ENCODE assay signal across 8 mouse cellular contexts in genomic region chr12:100899111-100899640, GRCm38 (mm10). TPM values are rescaled to one million over a fixed set of nuclear protein-coding genes. Genes with fewer than 3 reads are reported as not detected.
DNase-seq lines count a peak whose midpoint lies in the region; ATAC-seq and TF ChIP-seq lines count a peak whose summit lies in the region.

No protein-coding gene starts in this region.

- WGBS in heart, embryonic 14.5 days = 2% methylated on average over 29 of the region's 30 CpGs
- WGBS in heart, embryonic 15.5 days = under 1% methylated on average over 30 of the region's 30 CpGs
- under 1% methylated on average over 29 of the region's 30 CpGs for WGBS in limb, embryonic 15.5 days
- WGBS in neural tube, embryonic 14.5 days = under 1% methylated on average over 30 of the region's 30 CpGs

- DNase-seq in heart, adult 9 months (ENCODE audit: low spot score in 2 of 2) = no peak
- DNase-seq in cerebellum, adult 9-10 months = peak; percentile 85
- DNase-seq in yolk sac, embryonic 10.5 days (ENCODE audit: low spot score) = no peak

- peaks cover 2 to 15% of the 10 kb centered on the region in 2 experiments; a peak in 3 of 4 replicates for H3K4me1 ChIP-seq in heart, embryonic 14.5 days (ENCODE audit: control insufficient read depth in 2 of 2, insufficient read depth in 2 of 2, low read length in 2 of 2)
- H3K4me1 ChIP-seq in ES-Bruce4 (ENCODE audit: control insufficient read depth, insufficient read depth, low read length) = peaks cover 1% of the 10 kb centered on the region
- peaks cover 14% of the 10 kb centered on the region for H3K4me1 ChIP-seq in heart, embryonic 15.5 days (replicated peaks)
- peaks cover 20% of the 10 kb centered on the region for H3K4me1 ChIP-seq in limb, embryonic 15.5 days
- peaks cover 6% of the 10 kb centered on the region; the same call in 1 of the 2 replicates for H3K4me1 ChIP-seq in neural tube, embryonic 14.5 days (ENCODE audit: control insufficient read depth, insufficient read depth, low read length)

- peak overlapping the region; percentile 75 for H3K4me2 ChIP-seq in heart, embryonic 14.5 days (ENCODE audit: low read length)
- peak overlapping the region; percentile 76 for H3K4me2 ChIP-seq in heart, embryonic 15.5 days
- peak overlapping the region; percentile 59 for H3K4me2 ChIP-seq in limb, embryonic 15.5 days
- peak overlapping the region; percentile 61 for H3K4me2 ChIP-seq in neural tube, embryonic 14.5 days (ENCODE audit: low read depth, low read length)

- no peak for TF ChIP-seq CTCF in ES-Bruce4 (IDR thresholded peaks at IDR 0.05; ENCODE audit: low read depth, low read length)

- no peak overlapping the region for H3K27ac ChIP-seq in heart, embryonic 14.5 days (replicated peaks in 1 of 2; ENCODE audit: control insufficient read depth in 1 of 2, insufficient read depth in 1 of 2, low read depth in 2 of 2, low read length in 2 of 2)
- no peak overlapping the region for H3K27ac ChIP-seq in ES-Bruce4 (ENCODE audit: insufficient read depth, low read length)
- H3K27ac ChIP-seq in heart, embryonic 15.5 days = no peak overlapping the region
- no peak overlapping the region for H3K27ac ChIP-seq in limb, embryonic 15.5 days
- H3K27ac ChIP-seq in neural tube, embryonic 14.5 days (ENCODE audit: low read depth, low read length) = peak overlapping the region; percentile 28; the same call in 1 of the 2 replicates

- TF ChIP-seq EP300 in ES-Bruce4 (IDR thresholded peaks at IDR 0.05; ENCODE audit: insufficient read depth, low read depth, low read length) = no peak

- no peak for ATAC-seq in heart, embryonic 14.5 days (ENCODE audit: insufficient number of reproducible peaks, insufficient read depth, low FRiP score, low read depth)
- no peak for ATAC-seq in heart, embryonic 15.5 days (replicated peaks; ENCODE audit: insufficient number of reproducible peaks, insufficient read depth, low FRiP score, low read depth)
- ATAC-seq in limb, embryonic 15.5 days (ENCODE audit: insufficient number of reproducible peaks, low FRiP score, low TSS enrichment, low read depth) = no peak
- ATAC-seq in neural tube, embryonic 14.5 days (ENCODE audit: low read depth) = peak; percentile 63; the same call in 1 of the 2 replicates

- H3K4me3 ChIP-seq in heart, embryonic 14.5 days (ENCODE audit: control insufficient read depth in 1 of 2, insufficient read depth in 1 of 2, low read depth in 1 of 2, low read length in 2 of 2) = peak overlapping the region; percentile 31 to 34
- peak overlapping the region; percentile 57 for H3K4me3 ChIP-seq in ES-Bruce4 (ENCODE audit: low read depth, low read length)
- H3K4me3 ChIP-seq in heart, embryonic 15.5 days = peak overlapping the region; percentile 45
- H3K4me3 ChIP-seq in limb, embryonic 15.5 days = peak overlapping the region; percentile 37
- H3K4me3 ChIP-seq in neural tube, embryonic 14.5 days (ENCODE audit: low read depth, low read length) = peak overlapping the region; percentile 33

- no peaks in the 10 kb centered on the region for H3K36me3 ChIP-seq in heart, embryonic 14.5 days (ENCODE audit: control insufficient read depth, insufficient read depth, low read length)
- H3K36me3 ChIP-seq in ES-Bruce4 (ENCODE audit: control insufficient read depth, insufficient read depth, low read length, poor library complexity, severe bottlenecking) = no peaks in the 10 kb centered on the region
- H3K36me3 ChIP-seq in heart, embryonic 15.5 days = no peaks in the 10 kb centered on the region
- H3K36me3 ChIP-seq in limb, embryonic 15.5 days = no peaks in the 10 kb centered on the region
- no peaks in the 10 kb centered on the region for H3K36me3 ChIP-seq in neural tube, embryonic 14.5 days (ENCODE audit: control insufficient read depth, insufficient read depth, low read length)

- no peaks in the 10 kb centered on the region for H3K9me3 ChIP-seq in heart, embryonic 14.5 days (ENCODE audit: control insufficient read depth, low read length)
- H3K9me3 ChIP-seq in ES-Bruce4 (replicated peaks; ENCODE audit: control insufficient read depth, insufficient read depth, low read length, poor library complexity, severe bottlenecking) = no peaks in the 10 kb centered on the region
- no peaks in the 10 kb centered on the region for H3K9me3 ChIP-seq in heart, embryonic 15.5 days (replicated peaks)
- H3K9me3 ChIP-seq in limb, embryonic 15.5 days = no peaks in the 10 kb centered on the region
- no peaks in the 10 kb centered on the region for H3K9me3 ChIP-seq in neural tube, embryonic 14.5 days (ENCODE audit: control insufficient read depth, low read length)

- H3K27me3 ChIP-seq in heart, embryonic 14.5 days (ENCODE audit: control insufficient read depth, insufficient read depth, low read length) = peaks cover 50% of the 10 kb centered on the region
- peaks cover 5% of the 10 kb centered on the region for H3K27me3 ChIP-seq in ES-Bruce4 (ENCODE audit: control insufficient read depth, insufficient read depth, low read length, poor library complexity, severe bottlenecking)
- H3K27me3 ChIP-seq in heart, embryonic 15.5 days = peaks cover 58% of the 10 kb centered on the region
- H3K27me3 ChIP-seq in limb, embryonic 15.5 days = peaks cover 45% of the 10 kb centered on the region
- peaks cover 11% of the 10 kb centered on the region for H3K27me3 ChIP-seq in neural tube, embryonic 14.5 days (ENCODE audit: control insufficient read depth, insufficient read depth, low read length)

- TF ChIP-seq POLR2A in ES-Bruce4 (IDR thresholded peaks at IDR 0.05; ENCODE audit: insufficient read depth, low read length) = no peak

- peak overlapping the region; percentile 28 for H3K9ac ChIP-seq in heart, embryonic 14.5 days (ENCODE audit: low read length)
- peak overlapping the region; percentile 2; the same call in 1 of the 2 replicates for H3K9ac ChIP-seq in ES-Bruce4 (ENCODE audit: low read depth, poor library complexity, severe bottlenecking)
- peak overlapping the region; percentile 31; the same call in 1 of the 2 replicates for H3K9ac ChIP-seq in heart, embryonic 15.5 days
- no peak overlapping the region for H3K9ac ChIP-seq in limb, embryonic 15.5 days
- peak overlapping the region; percentile 54 for H3K9ac ChIP-seq in neural tube, embryonic 14.5 days (replicated peaks; ENCODE audit: low read depth, low read length)

RNA-seq across cellular contexts. Expression of gene Gpr68, which starts 8.8 kb away (rescaled TPM):
- polyA plus RNA-seq in heart, embryonic 14.5 days (2014; fragmentation: Nextera tagmentation; extraction: Ambion mirVana) = 4.6 TPM in 2 replicates
- polyA plus RNA-seq in ES-Bruce4 (2011; ENCODE audit: insufficient read depth, insufficient read length, low read depth, missing spikeins) = 0.43 and 0.62 TPM in 2 replicates
- polyA plus RNA-seq in heart, embryonic 15.5 days (2015; fragmentation: Nextera tagmentation; extraction: Ambion mirVana) = 6.0 and 7.1 TPM in 2 replicates
- 0.33 and 0.61 TPM in 2 replicates for polyA plus RNA-seq in limb, embryonic 15.5 days (2015; fragmentation: Nextera tagmentation; extraction: Ambion mirVana)
- 4.3 and 5.4 TPM in 2 replicates for polyA plus RNA-seq in neural tube, embryonic 14.5 days (2014; fragmentation: Nextera tagmentation; extraction: Ambion mirVana)
